Mouse (Mus musculus) heart, embryonic 15.5 days (tissue): ENCODE data around the gene Wdr45b. TPM values are rescaled to one million over a fixed set of nuclear protein-coding genes. Genes with fewer than 3 reads are reported as not detected.
"Not testable (repeated sequence)": the region's sequence is repeated elsewhere in the genome, so short reads cannot be mapped to it uniquely, and the experiment has no call there.

ENCODE experiments used
- ATAC-seq: fragments of 200-750 bp; cut with Nextera tagmentation; replicated peaks from 2 replicates; pipeline ENCODE4 v1.8.0; 2017; ENCODE audit warnings: low read depth, moderate TSS enrichment; ENCODE audit not compliant: insufficient number of reproducible peaks, insufficient read depth, low FRiP score
- H3K27ac ChIP-seq: fragments of 300-500 bp; sonication (generic); 2 replicates; pipeline ENCODE4 v1.5.1; 2015; ENCODE audit warnings: mild to moderate bottlenecking, inconsistent platforms
- H3K27me3 ChIP-seq: fragments of 300-500 bp; sonication (generic); 2 replicates; pipeline ENCODE4 v1.6.1; 2015; ENCODE audit warnings: inconsistent platforms
- H3K36me3 ChIP-seq: fragments of 300-500 bp; sonication (generic); 2 replicates; pipeline ENCODE4 v1.6.1; 2015; ENCODE audit warnings: mild to moderate bottlenecking, inconsistent platforms
- H3K4me1 ChIP-seq: fragments of 300-500 bp; sonication (generic); replicated peaks from 2 replicates; pipeline ENCODE4 v1.6.1; 2015; ENCODE audit warnings: inconsistent platforms
- H3K4me2 ChIP-seq: fragments of 300-500 bp; sonication (generic); 2 replicates; pipeline ENCODE4 v1.6.1; 2015; ENCODE audit warnings: inconsistent platforms, mild to moderate bottlenecking, moderate library complexity
- H3K4me3 ChIP-seq: fragments of 300-500 bp; sonication (generic); 2 replicates; pipeline ENCODE4 v1.5.1; 2015; ENCODE audit warnings: mild to moderate bottlenecking, inconsistent platforms
- H3K9ac ChIP-seq: fragments of 300-500 bp; sonication (generic); 2 replicates; pipeline ENCODE4 v1.6.1; 2015; ENCODE audit warnings: mild to moderate bottlenecking, inconsistent platforms
- H3K9me3 ChIP-seq: fragments of 300-500 bp; sonication (generic); replicated peaks from 2 replicates; pipeline ENCODE4 v1.6.1; 2016; ENCODE audit warnings: inconsistent platforms
- WGBS: fragments of 180-500 bp; shearing (Covaris S2); methylation state at CpG from one replicate; pipeline ENCODE4 v1.1.7; 2015; ENCODE audit warnings: mixed read lengths; 5-methylcytosine and 5-hydroxymethylcytosine counted together
- polyA plus RNA-seq: library from polyadenylated mRNA; unstranded; fragments of >200 nt; fragmentation: Nextera tagmentation; extraction: Ambion mirVana; gene quantifications from 2 replicates; pipeline ENCODE4 v1.2.1, GENCODE M21; 2015

Wdr45b gene
- polyA plus RNA-seq, 1 experiment from 2014 or later, result 62.9 TPM

DNA sequence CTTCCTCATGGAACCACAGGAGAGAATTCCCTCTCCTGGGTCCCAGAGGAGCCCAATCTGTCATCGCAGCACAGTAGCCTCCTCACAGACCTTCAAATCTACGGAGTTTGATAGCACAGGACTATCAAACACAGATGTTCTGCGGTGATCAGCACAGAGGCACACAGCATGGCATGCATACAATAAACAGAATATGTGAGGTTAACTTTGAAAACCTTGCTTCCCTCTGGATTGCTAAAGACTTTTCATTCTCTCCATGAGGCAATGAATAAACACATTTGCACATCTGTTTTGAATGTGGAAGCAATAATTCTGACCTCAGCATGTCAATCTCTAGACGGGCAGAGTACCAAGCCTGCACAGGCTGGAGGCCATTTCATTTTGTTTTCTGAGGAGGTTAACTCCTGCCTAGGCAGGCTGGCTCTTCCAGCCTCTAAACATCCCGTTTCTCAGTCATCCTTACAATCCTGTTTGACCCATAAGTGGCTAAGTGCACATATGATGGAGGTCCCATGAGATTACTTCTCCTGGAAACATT lies 13.0 kb upstream of the Wdr45b start:
- 52% methylated on average over 5 of the region's 5 CpGs for WGBS
- ATAC-seq, result no peak

DNA sequence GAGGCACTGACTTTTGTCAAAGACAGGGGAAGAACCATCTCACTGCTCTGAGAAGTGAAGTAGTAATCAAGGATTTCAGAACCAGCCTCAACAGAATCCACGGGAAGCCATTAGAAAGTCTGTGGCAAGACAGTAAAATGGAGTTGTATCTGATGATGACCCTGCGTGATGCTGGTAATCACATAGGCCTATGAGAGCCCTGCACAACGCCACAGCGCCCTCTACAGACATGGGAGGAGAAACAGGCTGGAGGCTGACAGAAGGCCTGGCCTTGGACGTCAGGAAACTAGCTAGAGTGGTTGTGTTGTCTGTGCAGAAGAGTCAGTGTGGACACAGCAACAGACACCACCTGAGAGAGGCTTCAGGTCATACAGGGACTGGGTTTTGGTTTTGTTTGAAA lies 8.0 kb upstream of the Wdr45b start:
- no peak overlapping the region for H3K9ac ChIP-seq
- H3K4me3 ChIP-seq, result no peak overlapping the region
- H3K4me1 ChIP-seq, result no peaks in the 10 kb centered on the region
- H3K27me3 ChIP-seq, result no peaks in the 10 kb centered on the region
- no peaks in the 10 kb centered on the region for H3K9me3 ChIP-seq
- 30% methylated on average over 5 of the region's 5 CpGs for WGBS
- no peak overlapping the region for H3K27ac ChIP-seq
- no peaks in the 10 kb centered on the region for H3K36me3 ChIP-seq
- no peak for ATAC-seq
- no peak overlapping the region for H3K4me2 ChIP-seq

More for the DNA sequence above, 13.0 kb upstream of the Wdr45b start:
- Histone ChIP-seq H3K27me3 (no peaks in the 10 kb centered on the region), H3K4me1 (no peaks in the 10 kb centered on the region), H3K9ac (no peak overlapping the region), H3K4me2 (no peak overlapping the region), H3K4me3 (no peak overlapping the region), H3K27ac (no peak overlapping the region), H3K9me3 (no peaks in the 10 kb centered on the region), H3K36me3 (no peaks in the 10 kb centered on the region)

DNA sequence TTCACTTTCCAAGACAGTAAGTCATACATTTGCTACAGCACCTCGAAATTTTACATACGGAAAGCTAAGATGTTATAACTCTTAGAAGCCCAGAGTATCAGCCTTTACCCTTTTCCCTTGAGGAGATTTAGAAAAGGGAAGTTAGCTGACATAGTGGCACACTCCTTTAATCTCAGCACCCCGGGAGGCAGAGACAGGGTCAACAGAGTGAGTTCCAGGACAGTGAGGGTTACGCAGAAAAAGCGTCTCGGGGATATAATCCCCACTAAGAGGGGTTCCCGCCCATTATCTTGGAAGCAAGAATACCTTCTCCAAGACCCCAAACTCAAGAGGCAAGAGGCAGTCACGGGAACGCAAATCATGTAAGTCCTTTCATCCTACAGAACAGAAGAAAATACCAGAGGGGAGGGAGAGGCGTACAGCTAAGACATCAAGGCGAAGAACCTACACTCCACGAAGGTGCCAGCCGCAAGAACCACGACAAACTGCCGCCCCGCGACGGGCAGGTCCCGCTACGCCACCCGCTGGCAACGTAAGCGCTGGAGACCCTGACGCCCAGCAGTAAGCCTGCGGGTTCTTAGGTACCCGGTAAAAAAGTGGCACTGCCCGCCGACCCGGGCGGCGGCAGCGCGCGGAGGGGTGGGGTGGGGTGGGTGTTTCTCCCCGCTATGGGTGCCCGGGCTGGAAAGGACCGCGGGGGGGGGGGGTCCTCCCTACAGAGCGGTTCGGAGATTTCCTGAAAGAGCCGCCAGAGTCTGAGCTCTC lies 737 bp downstream of the Wdr45b start:
- WGBS, result 3% methylated on average over 41 of the region's 41 CpGs
- peak overlapping the region; percentile 92 for H3K4me3 ChIP-seq

DNA sequence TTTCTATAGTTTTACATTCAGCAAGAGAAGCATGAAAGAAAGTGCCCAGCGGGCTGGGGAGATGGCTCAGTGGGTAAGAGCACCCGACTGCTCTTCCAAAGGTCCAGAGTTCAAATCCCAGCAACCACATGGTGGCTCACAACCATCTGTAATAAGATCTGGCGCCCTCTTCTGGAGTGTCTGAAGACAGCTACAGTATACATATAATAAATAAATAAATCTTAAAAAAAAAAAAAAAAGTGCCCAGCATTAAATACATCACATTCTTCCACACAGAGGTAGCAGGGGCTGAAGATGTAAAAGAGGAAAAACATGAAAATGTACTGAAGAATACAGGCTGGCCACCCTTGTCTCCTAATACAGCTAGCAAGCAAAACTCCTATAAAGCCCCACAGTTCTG lies 5.5 kb downstream of the Wdr45b start:
- H3K4me2 ChIP-seq, H3K9me3 ChIP-seq, H3K27me3 ChIP-seq, ATAC-seq, H3K27ac ChIP-seq, H3K4me3 ChIP-seq, H3K9ac ChIP-seq: not testable (repeated sequence)
- 84% methylated on average over 3 of the region's 3 CpGs for WGBS
- Histone ChIP-seq H3K4me1 (peaks cover 14% of the 10 kb centered on the region), H3K36me3 (peaks cover 16% of the 10 kb centered on the region; the same call in 1 of the 2 replicates)

More for the DNA sequence above, 737 bp downstream of the Wdr45b start:
- Histone ChIP-seq H3K9ac (peak overlapping the region; percentile 95), H3K9me3 (no peaks in the 10 kb centered on the region), H3K36me3 (peaks cover 11% of the 10 kb centered on the region; the same call in 1 of the 2 replicates), H3K4me2 (peak overlapping the region; percentile 78), H3K4me1 (peaks cover 18% of the 10 kb centered on the region), H3K27me3 (no peaks in the 10 kb centered on the region), H3K27ac (peak overlapping the region; percentile 87)
- ATAC-seq, result peak; percentile 34; the same call in 1 of the 2 replicates

DNA sequence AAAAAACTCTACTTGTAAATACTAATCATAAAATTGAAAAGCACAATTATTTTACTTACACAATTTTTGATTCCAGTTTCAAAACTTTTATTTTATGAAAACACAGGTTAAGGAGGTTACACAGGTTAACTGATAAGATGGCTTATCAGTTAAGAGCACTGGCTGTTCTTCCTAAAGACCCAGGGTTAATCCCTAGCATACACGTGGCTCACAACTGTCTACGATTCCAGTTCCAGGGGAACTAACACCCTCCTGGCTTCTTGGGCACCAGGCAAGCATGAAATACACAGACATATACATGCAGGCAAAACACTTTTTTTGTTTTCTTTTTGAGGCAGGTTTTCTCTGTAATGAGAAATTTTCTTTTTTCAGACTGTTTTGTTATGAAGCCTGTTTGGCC lies 6.1 kb downstream of the Wdr45b start:
- H3K27me3 ChIP-seq, result no peaks in the 10 kb centered on the region
- H3K27ac ChIP-seq, result no peak overlapping the region
- H3K36me3 ChIP-seq, result peaks cover 16% of the 10 kb centered on the region; the same call in 1 of the 2 replicates
- H3K9ac ChIP-seq, result no peak overlapping the region
- H3K4me1 ChIP-seq, result peaks cover 10% of the 10 kb centered on the region
- 86% methylated on average over 2 of the region's 2 CpGs for WGBS
- H3K9me3 ChIP-seq, result no peaks in the 10 kb centered on the region
- no peak overlapping the region for H3K4me2 ChIP-seq
- no peak for ATAC-seq
- H3K4me3 ChIP-seq, result no peak overlapping the region

DNA sequence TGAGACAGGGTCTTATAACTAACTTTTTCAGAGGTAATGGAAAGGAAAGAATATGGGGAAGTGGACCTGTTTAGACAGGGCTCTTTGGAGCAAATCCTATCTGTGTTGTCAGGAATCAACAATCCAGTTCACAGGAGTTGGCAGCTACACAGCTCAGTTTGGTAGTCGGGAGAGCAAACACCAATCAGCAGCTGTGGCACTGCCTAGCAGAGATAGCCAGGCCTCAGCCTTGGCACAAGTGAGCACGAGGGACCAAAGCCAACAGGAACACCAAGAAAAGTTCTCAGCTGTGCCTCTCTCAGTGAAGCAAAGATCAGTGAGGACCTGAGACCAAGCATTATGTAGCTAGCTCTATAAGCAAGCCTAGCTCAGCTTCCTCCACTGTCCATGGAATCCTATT lies 7.2 kb downstream of the Wdr45b start:
- ATAC-seq, result no peak
- Histone ChIP-seq H3K4me1 (0 out of 2 replicates have a peak, but pooled peaks cover 2% of the 10 kb centered on the region), H3K4me2 (no peak overlapping the region), H3K4me3 (no peak overlapping the region), H3K36me3 (peaks cover 16% of the 10 kb centered on the region; the same call in 1 of the 2 replicates), H3K27me3 (no peaks in the 10 kb centered on the region), H3K9me3 (no peaks in the 10 kb centered on the region), H3K9ac (no peak overlapping the region), H3K27ac (0 out of 2 replicates have a peak overlapping the region, but pooled peaks have one; percentile 45)
- WGBS, result 45% methylated on average over 2 of the region's 2 CpGs

DNA sequence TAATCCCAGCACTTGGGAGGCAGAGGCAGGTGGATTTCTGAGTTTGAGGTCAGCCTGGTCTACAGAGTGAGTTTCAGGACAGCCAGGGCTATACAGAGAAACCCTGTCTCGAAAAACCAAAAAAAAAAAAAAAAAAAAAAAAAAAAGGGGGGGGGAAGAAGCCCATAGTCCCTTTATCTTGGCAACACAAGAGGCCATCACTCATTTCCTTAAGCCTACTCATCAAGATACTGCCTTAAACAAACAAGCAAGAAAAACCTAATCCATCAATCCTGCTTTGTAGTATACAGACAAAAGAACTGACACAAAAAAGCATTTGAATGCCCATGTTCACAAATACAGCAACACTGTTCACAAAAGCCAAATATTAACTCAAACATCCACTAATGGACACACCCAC lies 11.8 kb downstream of the Wdr45b start:
- no CpG with 5 or more reads among the region's 1 CpGs for WGBS
- H3K4me3 ChIP-seq, ATAC-seq, H3K27ac ChIP-seq, H3K27me3 ChIP-seq, H3K9me3 ChIP-seq, H3K4me1 ChIP-seq, H3K4me2 ChIP-seq, H3K9ac ChIP-seq: not testable (repeated sequence)
- H3K36me3 ChIP-seq, result peaks cover 12% of the 10 kb centered on the region; the same call in 1 of the 2 replicates

DNA sequence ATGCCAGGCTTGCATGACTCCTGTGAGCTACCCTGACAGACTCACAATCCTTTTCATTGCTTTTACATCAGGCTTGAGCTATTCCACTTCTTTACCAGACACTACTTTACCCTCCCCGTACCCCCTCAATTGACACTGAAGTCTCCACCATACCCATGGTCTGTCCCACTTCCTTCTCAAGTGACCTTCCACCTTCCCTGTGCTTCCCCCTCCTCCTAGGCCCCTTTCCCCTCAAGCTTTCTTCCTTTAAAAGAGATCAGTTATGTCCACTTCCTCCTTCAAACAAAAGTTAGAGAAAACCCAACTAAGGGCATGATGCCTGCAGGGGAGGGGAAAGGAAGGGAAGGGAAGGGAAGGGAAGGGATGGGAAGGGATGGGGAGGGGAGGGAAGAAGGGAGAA lies 14.0 kb downstream of the Wdr45b start:
- no peak overlapping the region for H3K4me3 ChIP-seq
- H3K9me3 ChIP-seq, result no peaks in the 10 kb centered on the region
- no peak for ATAC-seq
- no peak overlapping the region for H3K4me2 ChIP-seq
- H3K36me3 ChIP-seq, result peaks cover 19% of the 10 kb centered on the region; the same call in 1 of the 2 replicates
- no peaks in the 10 kb centered on the region for H3K27me3 ChIP-seq
- H3K27ac ChIP-seq, result no peak overlapping the region
- H3K4me1 ChIP-seq, result no peaks in the 10 kb centered on the region
- no peak overlapping the region for H3K9ac ChIP-seq
- WGBS, result 73% methylated on average over 1 of the region's 1 CpGs

DNA sequence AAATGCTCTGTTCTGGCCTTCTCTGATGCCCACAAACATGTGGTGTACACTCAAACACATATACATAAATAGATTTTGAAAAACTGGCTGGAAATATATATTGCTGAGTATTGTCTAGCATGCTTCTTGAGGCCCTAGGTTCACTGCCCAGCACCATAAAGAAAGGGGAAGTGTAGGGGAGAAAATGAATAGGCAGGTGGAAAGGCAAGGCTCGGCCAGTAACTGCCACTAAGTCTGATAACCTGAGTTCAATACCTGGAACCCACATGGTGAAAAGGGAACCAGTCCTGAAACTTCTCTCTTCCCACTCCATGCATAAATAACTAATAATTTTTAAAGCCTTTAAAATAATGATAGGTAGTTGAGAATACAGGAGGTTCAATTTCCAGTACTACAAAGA lies 14.6 kb downstream of the Wdr45b start:
- no peak overlapping the region for H3K4me3 ChIP-seq
- H3K9me3 ChIP-seq, result no peaks in the 10 kb centered on the region
- no peak overlapping the region for H3K27ac ChIP-seq
- 87% methylated on average over 1 of the region's 1 CpGs for whole genome bisulfite sequencing
- ATAC-seq, result no peak
- H3K4me2 ChIP-seq, result no peak overlapping the region
- peaks cover 22% of the 10 kb centered on the region for H3K36me3 ChIP-seq
- H3K27me3 ChIP-seq, result no peaks in the 10 kb centered on the region
- H3K9ac ChIP-seq, result no peak overlapping the region
- no peaks in the 10 kb centered on the region for H3K4me1 ChIP-seq

DNA sequence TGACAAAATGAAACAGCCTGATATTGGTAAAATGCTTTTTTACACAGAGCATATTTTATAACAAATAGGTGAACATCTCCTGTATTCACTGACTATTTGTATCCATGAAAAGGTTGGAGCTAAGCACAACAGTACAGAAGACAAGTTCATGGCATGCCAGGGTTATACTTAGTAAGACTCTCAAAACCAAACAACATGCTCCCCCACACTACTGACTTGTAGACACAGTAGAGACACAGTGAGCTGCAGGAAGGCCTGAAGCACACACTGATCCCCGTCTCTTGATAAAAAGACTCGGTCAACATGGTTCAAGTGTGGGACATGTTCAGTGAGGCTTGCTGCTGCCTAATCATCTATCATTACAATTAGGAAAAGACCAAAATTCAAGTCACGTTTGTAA lies 22.6 kb downstream of the Wdr45b start:
- Histone ChIP-seq H3K27ac (no peak overlapping the region), H3K36me3 (peaks cover 53% of the 10 kb centered on the region), H3K27me3 (no peaks in the 10 kb centered on the region), H3K9ac (no peak overlapping the region), H3K4me2 (no peak overlapping the region), H3K9me3 (no peaks in the 10 kb centered on the region), H3K4me1 (no peaks in the 10 kb centered on the region), H3K4me3 (no peak overlapping the region)
- 73% methylated on average over 3 of the region's 3 CpGs for WGBS
- ATAC-seq, result no peak

DNA sequence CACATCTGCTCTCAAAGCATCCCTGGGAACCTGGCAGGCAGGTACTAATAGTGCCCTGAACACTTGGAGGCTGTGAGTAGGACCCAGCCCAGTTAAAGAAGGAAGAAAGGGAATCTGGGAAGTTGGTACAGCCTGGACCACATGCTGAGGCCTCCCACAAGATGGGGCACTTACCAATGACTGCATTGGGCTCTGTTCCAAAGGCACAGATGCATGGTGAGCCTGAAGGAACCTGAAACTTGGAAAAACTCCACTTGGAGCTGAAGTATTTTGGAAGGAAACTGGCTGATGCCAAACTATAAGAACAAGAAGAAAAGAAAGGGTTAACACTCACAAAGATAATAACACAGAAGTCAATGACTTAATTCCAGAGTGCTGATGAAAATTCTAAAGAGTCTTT lies 25.6 kb downstream of the Wdr45b start:
- Histone ChIP-seq H3K4me1 (no peaks in the 10 kb centered on the region), H3K9ac (no peak overlapping the region), H3K4me2 (no peak overlapping the region), H3K9me3 (no peaks in the 10 kb centered on the region), H3K27ac (no peak overlapping the region), H3K36me3 (peaks cover 46% of the 10 kb centered on the region), H3K4me3 (no peak overlapping the region), H3K27me3 (no peaks in the 10 kb centered on the region)
- no peak for ATAC-seq

DNA sequence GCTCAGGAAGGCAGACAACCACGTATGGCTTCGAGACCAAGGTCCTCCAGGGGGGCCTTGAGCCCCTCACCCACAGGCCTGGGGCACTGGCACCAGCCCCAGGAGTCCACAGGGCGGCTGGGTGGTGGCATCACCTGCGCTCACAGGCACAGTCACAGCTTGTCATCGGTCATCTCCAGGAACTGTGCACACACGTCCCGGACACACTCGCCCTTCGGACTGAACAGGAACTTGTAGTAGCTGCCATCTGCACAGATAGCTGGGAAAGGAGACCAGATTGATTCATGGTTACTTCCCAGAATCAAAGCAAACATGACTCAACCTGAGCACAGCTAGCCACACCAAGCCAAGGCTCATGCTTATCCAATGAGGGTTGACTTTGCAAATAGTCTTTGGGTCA lies 26.0 kb downstream of the Wdr45b start:
- H3K27me3 ChIP-seq, result no peaks in the 10 kb centered on the region
- H3K4me1 ChIP-seq, result no peaks in the 10 kb centered on the region
- 93% methylated on average over 9 of the region's 9 CpGs for WGBS
- no peak overlapping the region for H3K27ac ChIP-seq
- no peak overlapping the region for H3K4me3 ChIP-seq
- peaks cover 46% of the 10 kb centered on the region for H3K36me3 ChIP-seq
- no peak for ATAC-seq
- H3K4me2 ChIP-seq, result no peak overlapping the region
- H3K9me3 ChIP-seq, result no peaks in the 10 kb centered on the region
- H3K9ac ChIP-seq, result no peak overlapping the region
